Mouse (Mus musculus): ENCODE measurements around the gene Hfe.

- TF ChIP-seq CTCF (IDR thresholded peaks at IDR 0.05; ENCODE audit: borderline replicate concordance, insufficient read depth, low read length) (no peak), POLR2A (IDR thresholded peaks at IDR 0.05; ENCODE audit: low read depth, low read length) (no peak)
Observed at GRCm38 (mm10) chr13:23738041-23738440, 27.4 kb upstream of the Hfe start.
